Mouse (Mus musculus) cerebellum, adult 11 months (tissue): ENCODE results near the gene Spef1.

Experiments
- DNase-seq: peaks from one replicate; pipeline ENCODE4 v3.0.0; 2022

The Spef1 gene

DNA sequence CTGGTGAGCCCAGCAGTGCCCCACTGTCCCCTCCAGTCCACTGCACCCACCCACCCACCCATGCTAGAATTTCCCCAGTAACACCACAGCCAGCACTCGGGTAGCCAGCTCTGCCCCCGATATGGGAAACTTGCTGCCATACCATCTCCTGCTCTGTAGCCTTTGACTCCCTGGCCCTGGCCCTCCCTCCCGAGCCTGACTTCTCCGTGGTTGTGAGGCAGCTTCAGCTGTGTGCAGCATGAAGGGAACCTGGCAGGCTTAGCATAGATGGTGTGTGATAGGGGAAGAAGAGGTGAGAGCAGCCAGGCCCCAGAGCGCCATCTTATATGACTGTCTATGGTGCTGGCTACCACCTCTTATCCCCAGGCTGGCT lies 46.6 kb downstream of the Spef1 start:
- DNase-seq = no peak

DNA sequence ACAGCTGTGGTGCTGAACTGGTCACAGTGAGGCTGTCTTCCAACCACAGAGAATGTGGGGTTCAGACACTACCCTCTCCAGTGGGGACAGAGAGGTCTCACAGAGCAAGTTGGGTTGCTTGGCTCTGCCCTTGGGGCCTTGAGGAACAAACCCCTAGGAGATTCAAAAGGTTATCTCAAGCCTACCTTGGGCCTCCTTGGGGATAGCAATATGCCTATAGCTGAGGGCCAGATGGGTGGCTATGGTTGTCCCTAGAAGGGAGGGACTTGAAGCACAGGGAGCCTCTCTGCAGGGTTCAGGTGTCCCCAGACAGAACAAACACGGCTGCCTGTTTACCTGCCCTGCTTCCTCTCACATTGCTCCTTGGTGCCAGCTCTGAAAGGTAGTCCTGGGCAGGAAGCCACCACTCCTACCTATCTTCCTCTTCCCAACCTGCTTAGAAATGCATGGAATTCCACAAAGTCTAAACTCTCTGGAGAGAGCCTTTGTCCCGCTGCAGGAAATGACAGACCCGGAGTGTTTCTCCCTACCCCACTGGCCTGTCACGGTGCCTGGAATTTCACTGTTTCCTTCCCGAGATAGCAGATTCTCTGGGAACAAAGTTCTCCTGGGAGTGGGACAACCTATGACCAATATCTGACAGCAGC lies 47.1 kb downstream of the Spef1 start:
- no peak for DNase-seq

DNA sequence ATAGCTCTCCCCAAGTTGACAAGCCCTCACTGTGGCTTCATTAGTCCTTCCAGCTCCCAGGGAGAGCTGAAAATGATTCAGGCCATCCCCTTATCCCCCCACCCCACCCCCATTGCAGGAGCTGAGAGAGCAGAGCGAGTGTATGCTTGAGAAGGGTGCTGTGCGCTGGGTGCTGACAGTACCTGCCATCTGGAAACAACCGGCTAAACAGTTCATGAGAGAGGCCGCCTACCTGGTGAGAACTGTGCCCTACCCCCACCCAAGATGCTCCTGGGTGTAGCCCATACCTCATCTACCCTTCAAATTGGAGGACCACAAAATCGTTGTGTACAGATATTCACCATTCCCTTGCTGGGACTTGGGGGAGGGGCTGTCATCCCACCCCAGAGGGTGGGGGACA lies 47.8 kb downstream of the Spef1 start:
- no peak for DNase-seq

DNA sequence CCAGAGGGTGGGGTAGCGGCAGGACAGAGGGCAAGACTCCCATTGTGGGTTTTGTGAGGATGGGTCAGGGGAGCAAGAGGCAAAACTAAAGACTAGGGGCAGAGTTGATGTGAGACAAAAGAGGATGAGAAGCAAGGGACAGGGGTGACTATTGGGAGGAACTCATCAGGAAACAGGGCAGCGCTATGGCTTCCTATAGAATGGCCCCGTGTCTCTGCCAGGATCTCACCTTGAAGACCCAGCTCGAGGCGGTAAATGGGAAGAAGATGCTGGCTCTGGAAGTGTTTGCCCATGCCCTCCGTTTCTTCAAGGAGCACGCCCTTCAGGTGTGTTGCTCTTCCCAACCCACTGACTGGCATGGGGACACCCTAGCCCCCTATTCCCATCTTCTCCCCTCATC lies 48.3 kb downstream of the Spef1 start:
- DNase-seq = no peak

GRCm38 (mm10) chr2:131138296-131138695 lies 48.8 kb downstream of the Spef1 start:
- DNase-seq = no peak

- DNase-seq = no peak
These were observed 51.5 kb downstream of the Spef1 start for GRCm38 (mm10) chr2:131135521-131136139.

DNA sequence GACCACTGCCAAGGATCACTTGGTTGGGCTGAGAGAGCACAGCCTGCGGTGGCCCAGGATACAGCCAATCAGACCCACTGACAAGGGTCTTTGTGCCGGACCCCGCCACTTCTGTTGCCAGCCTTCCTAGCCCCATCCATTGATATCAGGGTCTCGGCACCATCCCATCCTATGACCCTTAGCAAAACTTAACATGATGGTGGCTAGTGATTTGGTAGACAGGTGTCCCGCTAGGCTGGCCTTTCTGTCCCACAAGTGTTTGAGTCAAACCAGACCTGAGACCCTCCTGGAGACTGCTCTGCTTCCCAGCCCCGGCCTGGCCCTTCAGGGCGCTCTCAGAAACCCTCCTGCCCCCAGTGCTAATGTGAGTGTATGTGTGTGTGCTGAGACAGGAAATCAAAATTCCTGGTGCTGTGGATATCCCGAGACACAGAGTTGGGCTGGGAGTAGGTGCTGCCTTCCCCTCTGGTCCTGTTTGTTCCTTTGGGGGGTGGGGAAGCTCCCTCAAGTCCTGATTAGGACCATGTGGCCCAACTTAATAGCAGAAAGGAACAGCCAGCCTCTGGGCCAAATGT lies 52.2 kb downstream of the Spef1 start:
- no peak for DNase-seq

DNA sequence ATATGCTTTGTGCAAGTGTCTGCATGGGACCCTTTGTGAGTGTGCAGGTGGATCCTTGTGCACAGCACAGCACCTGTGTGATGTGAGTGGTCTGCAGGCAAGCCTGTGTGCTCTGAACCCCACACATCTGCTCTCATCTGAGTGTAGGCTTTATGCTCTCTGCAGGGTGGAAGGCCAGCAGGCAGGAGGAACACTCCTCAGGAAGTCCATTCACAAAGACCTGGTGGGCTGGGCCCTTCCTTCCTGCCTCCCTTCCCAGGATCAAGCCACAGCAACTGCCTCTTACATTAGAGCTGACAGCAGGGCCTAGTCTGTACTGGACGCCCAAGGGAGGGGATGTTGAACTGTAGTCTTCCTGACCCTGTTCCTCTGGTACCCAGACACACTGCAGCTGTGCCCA lies 52.7 kb downstream of the Spef1 start:
- no peak for DNase-seq

DNA sequence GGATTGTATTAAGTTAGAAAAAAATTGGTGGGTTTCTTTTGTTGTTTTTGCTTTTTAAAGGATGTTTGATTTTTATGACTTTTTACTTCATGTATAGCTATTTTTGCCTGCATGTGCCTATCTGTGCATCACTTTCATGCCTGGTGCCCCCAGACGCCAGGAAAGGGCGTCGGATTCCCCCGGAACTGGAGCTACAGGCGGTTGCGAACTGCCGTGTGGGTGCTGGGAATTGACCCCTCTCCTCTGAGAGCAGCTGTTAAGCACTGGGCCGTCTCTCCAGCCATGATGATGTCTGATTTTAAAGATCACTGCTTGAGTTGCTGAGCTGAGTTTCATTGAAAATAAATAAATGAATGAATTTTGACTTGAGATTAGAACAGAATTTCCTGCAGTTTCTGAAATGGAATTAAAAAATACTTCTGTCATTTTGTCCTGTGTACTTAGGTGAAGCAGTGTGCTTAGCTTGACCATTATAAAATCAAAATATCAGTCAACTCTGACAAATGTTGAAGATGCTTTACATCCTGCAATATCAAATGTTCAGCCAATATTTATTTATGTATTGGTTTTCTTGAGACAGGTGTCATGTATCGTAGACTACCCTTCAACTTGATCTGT lies 54.0 kb downstream of the Spef1 start, which contains the start of gene Gm11037:
Gene Gm11037, plus strand, starts transcription at position 568 of the 618 bp plus-strand sequence.
- no peak for DNase-seq

DNA sequence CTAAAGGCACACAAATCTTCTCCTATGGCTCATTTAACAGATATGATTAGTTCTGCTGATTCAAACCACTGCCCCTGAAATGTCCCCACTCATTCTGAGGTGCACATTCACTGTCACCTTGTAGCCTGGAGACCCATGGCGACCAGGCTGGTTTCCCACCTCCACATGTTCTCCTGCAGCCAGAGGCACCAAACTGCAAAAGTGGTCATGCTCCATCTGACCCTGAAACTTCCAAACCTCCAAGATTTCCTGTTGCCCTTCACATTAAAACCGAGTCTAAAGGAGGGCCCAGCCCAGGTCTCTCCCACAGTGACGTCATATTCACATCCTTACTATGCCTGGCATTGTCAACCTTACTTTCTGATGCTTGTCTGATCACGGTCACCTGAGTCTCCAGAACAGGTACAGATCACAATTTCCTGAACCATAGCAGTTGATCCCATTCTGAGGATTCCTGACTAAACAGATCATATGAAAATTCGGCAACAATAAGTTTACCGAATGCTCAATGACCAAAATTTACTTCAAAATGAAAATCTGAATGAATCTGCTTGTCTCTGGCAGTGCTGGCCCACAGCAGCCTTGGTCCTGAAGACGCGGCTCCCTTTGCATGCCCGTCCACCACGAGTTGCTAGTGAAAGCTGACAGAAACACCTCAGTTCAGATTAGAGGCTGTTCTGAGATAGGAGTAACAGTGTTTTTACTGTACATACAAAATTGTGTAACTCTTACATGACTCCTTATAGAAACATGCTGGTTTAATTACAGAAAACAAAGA lies 54.8 kb downstream of the Spef1 start:
- no peak for DNase-seq

DNA sequence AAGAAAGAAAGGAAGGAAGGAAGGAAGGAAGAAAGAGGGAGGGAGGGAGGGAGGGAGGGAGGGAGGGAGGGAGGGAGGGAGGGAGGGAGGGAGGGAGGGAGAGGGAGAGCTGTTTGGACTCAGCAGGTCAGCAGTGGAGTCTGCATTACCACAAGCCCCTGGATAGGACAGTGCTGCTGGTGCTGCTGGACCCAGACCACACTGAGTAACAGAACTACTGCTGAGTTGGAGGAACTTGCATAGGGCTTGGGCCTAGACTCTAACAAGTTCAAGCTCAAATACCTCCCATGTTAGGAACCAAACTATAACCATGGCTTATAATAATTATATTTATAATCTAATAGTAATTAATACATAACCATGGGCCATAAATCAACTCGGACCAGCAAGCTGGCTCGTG lies 56.2 kb downstream of the Spef1 start:
- no peak for DNase-seq

DNA sequence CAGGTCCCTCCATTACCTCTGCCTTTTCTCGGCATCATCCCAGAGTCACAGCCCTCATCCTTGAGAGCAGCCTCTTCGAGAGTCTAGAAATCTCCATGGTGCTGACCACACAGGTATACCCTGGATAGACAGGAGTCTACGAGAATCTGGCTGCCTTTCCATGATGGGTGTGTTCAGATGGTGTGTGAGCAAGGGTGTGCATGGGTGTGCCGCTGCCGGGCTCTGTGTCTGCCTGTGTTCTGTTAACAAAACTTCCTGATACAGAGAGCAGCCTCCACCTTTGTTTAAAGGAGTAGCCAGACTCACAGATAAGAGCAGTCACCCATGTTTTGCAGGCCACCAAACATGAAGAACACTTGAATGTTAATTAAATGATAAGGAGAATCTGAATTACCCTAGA lies 57.2 kb downstream of the Spef1 start:
- no peak for DNase-seq

GRCm38 (mm10) chr2:131128636-131129157 lies 58.4 kb downstream of the Spef1 start:
- DNase-seq = no peak

- no peak for DNase-seq
These were observed 58.9 kb downstream of the Spef1 start for GRCm38 (mm10) chr2:131128211-131128610.

DNA sequence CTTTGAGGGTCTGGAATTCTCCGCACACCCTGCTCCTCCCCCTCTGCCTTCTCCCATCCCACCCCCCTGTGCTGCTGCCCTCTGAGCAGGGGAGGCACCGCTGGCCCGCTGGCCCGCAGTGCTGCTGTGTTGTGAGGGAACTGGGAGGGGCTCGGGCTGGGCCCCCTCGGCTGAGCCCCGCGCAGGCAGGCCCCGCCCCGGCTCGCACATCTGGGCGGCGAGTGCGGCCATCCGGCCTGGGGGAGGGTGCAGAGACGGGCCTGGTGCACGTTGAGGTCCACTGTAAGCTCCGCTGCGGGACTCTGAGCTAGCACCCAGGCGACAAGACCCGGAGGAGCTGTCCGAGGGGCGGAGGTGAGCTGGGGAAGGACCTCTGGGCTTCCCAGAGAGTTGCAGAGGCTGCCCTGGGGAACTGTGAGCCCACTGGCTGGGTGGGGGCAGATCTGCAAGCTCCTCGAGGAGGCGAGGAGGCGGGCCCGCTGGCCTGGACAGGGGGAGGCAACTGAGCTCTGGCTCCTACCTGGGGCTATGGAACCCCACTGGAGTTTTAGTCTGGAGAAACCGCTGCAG lies 59.8 kb downstream of the Spef1 start, which contains the start of gene Hspa12b:
Gene Hspa12b, plus strand, starts transcription at position 120 of the 570 bp plus-strand sequence.
- DNase-seq = no peak

GRCm38 (mm10) chr2:131125964-131126815 lies 60.9 kb downstream of the Spef1 start:
- DNase-seq = no peak

GRCm38 (mm10) chr2:131125157-131125963 lies 61.7 kb downstream of the Spef1 start:
- no peak for DNase-seq

DNA sequence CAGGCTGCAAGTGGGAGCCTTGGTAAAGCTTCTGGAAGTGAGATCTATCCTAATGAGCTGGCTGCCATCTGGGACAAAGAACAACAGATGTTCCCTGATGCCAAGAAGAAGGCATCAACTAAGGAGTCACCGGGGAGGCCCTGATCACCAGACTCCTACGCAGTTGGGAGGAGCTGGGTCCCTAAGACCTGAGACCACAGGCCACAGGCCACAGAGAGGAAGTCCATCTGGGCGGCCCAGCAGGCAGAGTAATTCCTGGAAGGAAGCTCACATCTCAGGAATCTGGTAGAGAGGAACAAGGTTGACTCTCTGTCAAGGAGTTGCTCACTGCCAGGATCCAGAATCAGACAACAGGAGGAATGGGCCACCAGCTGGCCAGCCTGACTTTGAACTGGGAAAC lies 62.9 kb downstream of the Spef1 start:
- DNase-seq = no peak
